Mouse (Mus musculus) thymus, postnatal 10 days (tissue): Measurements from ENCODE around the gene Ccdc71l.

Experiments used
- DNase-seq, 2 experiments: peaks; one replicate each; pipeline ENCODE4 v3.0.0; 2021; ENCODE audit warnings: low spot score in 2 of 2

The Ccdc71l gene

DNA sequence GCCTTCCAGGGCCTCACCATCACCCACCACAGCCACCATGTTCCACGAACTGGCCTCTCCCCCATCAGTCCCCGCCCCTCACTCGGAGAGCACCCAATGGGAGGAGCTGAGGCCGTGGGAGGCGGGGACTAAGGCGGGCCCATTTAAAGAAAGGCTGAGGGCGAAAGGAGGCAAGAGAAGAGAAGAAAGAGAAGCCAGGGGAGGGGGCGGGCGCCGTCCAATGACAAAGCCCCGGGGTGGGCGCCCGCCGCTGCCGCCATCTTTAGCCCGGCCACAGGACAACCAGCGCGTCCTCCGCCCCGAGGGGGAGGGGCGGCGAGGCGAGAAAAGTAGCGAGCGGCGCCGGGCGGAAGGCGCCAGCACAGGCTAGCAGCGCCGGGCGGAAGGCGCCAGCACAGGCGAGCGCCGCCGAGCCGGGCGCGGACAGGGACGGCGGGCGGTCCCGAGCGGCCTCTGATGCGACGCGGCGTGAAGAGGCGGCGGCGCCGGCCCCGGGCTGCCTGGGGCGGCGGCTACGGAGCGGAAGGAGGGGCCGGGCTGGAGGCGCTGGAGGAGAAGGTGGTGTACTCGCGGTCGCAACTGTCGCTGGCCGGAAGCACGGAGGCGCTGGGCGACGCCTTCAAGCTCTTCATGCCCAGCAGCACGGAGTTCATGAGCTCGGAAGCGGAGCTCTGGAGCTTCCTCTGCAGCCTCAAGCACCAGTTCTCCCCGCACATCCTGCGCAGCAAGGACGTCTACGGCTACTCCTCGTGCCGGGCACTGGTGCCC lies at the start of gene Ccdc71l:
Gene Ccdc71l, plus strand, starts transcription at position 177 of the 768 bp plus-strand sequence.
- DNase-seq: peak; percentile 74 to 80

DNA sequence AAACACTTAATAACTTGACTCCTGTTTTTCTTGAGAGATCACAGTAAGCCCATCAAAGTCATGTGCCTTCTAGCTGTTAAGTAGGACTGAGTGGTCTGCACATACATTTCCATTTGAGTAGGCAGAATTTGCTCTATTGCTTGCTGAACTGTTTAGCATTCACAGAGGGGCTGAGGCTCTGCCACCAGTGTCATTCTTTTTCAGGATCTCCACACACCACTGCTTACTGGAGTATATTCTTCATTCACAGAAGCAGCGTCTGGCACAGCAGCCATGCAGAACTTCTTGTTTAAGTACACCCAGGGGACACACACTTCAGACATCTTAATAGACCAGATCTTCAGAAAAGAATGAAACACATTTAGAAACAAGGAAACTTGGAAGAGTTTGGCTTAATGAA lies 39.4 kb upstream of the Ccdc71l start:
- DNase-seq: no peak

DNA sequence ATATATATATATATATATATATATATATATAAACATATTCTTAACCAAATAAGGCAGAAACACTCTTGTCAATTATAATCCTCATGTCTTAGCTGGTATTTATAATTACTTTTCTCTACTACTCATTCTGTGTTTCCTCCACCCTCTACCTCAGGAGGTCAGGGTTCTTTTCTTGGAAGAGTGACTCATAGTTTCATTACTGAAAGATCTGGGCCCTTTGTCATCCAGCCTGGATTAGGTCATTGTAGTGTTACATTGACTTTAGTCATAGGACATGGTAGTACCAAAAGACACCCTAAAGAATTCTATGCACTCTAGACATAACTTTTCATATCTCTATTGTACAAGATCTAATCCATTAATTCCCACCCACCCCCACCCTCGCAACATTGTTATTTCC lies 35.0 kb upstream of the Ccdc71l start:
- DNase-seq: no peak

- DNase-seq: no peak
These were observed 32.4 kb upstream of the Ccdc71l start for GRCm38 (mm10) chr12:32346121-32346520.

- no peak for DNase-seq
These were observed 30.0 kb upstream of the Ccdc71l start for GRCm38 (mm10) chr12:32348493-32348892.

- no peak for DNase-seq
These were observed 26.6 kb upstream of the Ccdc71l start for GRCm38 (mm10) chr12:32351874-32352273.

GRCm38 (mm10) chr12:32379296-32379725 lies 807 bp downstream of the Ccdc71l start:
- peak; percentile 81 to 87 for DNase-seq

DNA sequence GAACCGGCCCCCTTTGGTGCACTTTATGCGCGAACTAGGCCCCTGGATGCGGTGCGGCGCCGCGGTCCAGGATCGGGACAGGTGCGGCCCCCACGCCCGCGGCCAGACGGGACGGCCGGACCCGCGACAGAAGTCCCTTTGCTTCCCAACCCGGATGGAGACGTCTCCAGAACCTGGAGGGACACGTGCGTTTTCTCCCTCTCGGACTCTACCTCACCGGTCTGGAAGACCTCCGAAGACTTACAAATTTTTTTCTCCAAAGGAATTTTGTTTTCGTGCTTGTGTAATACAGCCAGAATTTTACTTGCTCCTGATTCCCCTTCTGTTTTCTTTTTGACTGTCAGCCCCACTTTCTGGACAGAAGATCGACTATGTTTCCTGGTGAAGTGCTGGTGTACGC lies 1.2 kb downstream of the Ccdc71l start:
- DNase-seq: no peak

- DNase-seq: no peak
These were observed 2.0 kb downstream of the Ccdc71l start for GRCm38 (mm10) chr12:32380457-32380856.

- no peak for DNase-seq
These were observed 2.5 kb downstream of the Ccdc71l start for GRCm38 (mm10) chr12:32381011-32381410.

DNA sequence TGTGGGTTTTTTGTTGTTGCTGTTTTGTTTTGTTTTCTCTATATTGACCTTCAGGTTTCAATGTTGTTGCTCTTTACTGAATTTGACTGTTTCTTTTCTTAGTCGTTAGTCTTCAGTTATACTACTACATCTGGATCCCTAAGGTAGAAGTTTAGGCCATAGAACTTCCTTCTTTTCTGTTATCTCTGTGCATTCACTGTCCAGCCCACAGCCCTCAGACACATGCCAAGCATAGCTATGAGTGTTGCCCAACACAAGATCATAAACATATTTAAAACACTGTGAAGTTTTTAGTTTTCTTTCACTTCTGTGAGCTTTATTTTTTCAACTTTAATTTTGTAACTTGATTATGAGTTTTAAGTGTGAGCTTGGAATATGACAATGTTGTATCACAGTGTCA lies 41.0 kb downstream of the Ccdc71l start:
- DNase-seq: no peak

DNA sequence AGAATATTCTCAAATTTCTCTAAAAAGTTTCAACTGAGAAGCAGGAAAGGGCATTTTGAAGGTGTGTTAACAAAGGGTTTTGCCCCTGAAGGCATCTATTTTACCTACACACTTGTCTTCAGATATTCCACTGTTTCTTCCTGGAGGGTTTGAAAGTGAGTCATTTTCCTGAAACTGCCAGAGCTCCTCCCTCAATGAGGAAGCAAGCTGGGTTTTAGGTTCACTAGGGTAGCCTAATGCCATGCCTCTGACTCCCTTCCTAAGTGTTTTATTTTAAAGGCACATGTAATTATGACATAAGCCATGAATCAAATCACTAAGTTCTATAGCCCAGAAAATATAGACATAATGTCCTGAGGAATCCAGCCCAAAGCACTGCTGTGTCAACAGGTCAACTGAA lies 49.3 kb downstream of the Ccdc71l start:
- no peak for DNase-seq

DNA sequence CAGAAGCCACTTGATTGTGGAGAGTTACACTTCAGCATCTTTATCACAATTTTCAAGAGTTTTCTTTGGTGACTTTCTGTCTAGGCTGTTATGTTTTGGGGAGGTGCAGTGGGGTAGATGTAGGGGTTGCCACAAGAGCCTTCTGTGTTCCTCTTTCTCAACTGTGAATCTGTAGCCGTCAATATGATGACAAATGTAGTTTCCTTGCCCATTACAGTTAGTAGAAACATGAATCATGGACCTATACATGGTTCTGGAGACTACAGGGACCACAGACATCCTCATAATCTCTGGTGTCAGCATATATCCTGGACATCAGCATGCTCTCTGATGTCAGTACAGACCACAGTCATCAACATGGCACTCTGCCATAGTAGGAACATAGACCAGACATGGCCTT lies 52.5 kb downstream of the Ccdc71l start:
- no peak for DNase-seq
